9 mouse cellular contexts compared by ENCODE assay signal in the genomic region with DNA sequence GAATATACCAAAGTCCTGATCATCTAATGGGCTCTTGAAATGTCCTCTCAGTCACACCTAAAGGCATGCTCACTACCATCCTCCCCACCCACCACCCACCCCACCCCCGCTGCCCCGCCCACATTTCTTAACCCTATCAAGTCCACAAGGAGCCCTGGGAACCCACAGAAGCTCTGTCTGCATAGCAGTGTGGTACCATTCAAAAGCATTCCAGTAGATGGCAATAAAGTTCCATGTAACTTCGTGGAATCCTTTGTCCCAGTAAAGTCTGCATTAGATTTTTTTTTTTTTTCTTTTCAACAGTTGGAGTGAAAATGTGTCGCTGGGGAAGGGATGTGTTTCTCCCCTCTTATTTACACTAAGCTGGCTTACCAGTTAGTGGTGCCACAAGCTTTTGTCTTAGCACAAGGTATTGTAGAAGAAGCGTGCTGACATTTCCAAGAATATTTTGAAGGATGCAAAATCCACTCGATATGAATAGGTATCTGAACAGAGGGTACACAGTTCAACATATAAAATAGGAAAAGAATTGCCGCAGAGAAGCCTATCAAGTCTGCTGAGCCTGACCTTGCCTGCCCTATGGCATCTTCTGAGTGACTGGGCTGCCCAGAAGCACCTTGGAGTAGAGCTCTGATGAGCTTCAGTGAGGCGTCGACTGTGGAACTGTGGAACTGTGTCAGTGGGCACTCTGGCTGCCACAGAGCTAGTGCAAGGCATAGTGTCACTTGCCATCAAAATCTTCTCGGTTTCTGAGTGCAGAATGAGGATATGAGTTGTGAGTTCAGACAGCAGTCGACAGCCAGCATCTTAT.
DNase-seq lines count a peak whose midpoint lies in the region; TF ChIP-seq lines count a peak whose summit lies in the region.
"Had no signal": no experiment of that assay in that cellular context is flagged by ENCODE, and none has a peak within 500 bp of the region (broad histone marks: within the 10 kb centered on the region; RNA-seq: fewer than 3 reads in every experiment).

No protein-coding gene starts in this region.

- no peak overlapping the region for H3K4me3 ChIP-seq in left cerebral cortex, adult 2 months
- H3K4me3 ChIP-seq: lung, embryonic 15.5 days had no signal

- DNase-seq in left cerebral cortex, adult 2 months (ENCODE audit: extremely low spot score in 1 of 2, low spot score in 2 of 2), result peak in 1 of 2 experiments; percentile 15
- no peak for DNase-seq in left cerebral cortex, adult 8-10 months (ENCODE audit: low spot score in 2 of 2)
- DNase-seq in embryo, embryonic 10.5 days (ENCODE audit: low spot score), result peak; percentile 84
- DNase-seq in heart, postnatal 10 days, result peak; percentile 16 to 45
- peak; percentile 46 to 54 for DNase-seq in left cerebral cortex, postnatal 25 days (ENCODE audit: low spot score in 2 of 2)
- DNase-seq in yolk sac, embryonic 10.5 days (ENCODE audit: low spot score), result peak; percentile 7
- DNase-seq in gastrocnemius, postnatal 4 days (ENCODE audit: low spot score in 2 of 2), result no peak
- DNase-seq in lung, postnatal 25 days (ENCODE audit: low spot score), result no peak

- intact Hi-C loops in left cerebral cortex, adult 2 months (cut with DNase I), result loop anchor here (2.0 to 10.0 kb wide), 5 partner anchors 131 to 1781 kb away; a partner anchor contains a TSS
- intact Hi-C loops in heart, postnatal 10 days (cut with DNase I), result loop anchor here (1.0 to 10.0 kb wide), 2 partner anchors 557 to 1188 kb away; no protein-coding TSS in a partner anchor
- intact Hi-C loops in left cerebral cortex, postnatal 25 days (cut with DNase I), result loop anchor here (2.0 to 10.0 kb wide), 4 partner anchors 128 to 1786 kb away; no protein-coding TSS in a partner anchor

- no peak overlapping the region for H3K27ac ChIP-seq in left cerebral cortex, adult 2 months
- H3K27ac ChIP-seq: lung, embryonic 15.5 days had no signal

- TF ChIP-seq CTCF in left cerebral cortex, adult 2 months (IDR thresholded peaks at IDR 0.05), result peak; percentile 63

Comparison
In these comparisons a context has a peak if more than half of its experiments do, and no peak if none do; other contexts are left out.
1. DNase-seq: peak in embryo, embryonic 10.5 days (single experiment), heart, postnatal 10 days (2 of 2), left cerebral cortex, postnatal 25 days (2 of 2) and yolk sac, embryonic 10.5 days (single experiment); none in left cerebral cortex, adult 8-10 months (0 of 2), gastrocnemius, postnatal 4 days (0 of 2) and lung, postnatal 25 days (single experiment).